Mouse (Mus musculus) small intestine, adult 2 months (tissue): ENCODE data around the gene Adcy2.

Source experiments
- CTCF ChIP-seq: fragments of 200-500 bp; IDR thresholded peaks from 2 replicates; pipeline ENCODE4 v1.5.1; 2012; ENCODE audit warnings: low read depth, mild to moderate bottlenecking, control low read depth, inconsistent platforms, low read length, moderate library complexity, mixed read lengths; ENCODE audit not compliant: insufficient replicate concordance, insufficient read length; ENCODE audit errors: extremely low read depth
- POLR2A ChIP-seq: fragments of 200-500 bp; IDR thresholded peaks from 2 replicates; pipeline ENCODE4 v1.6.1; 2012; ENCODE audit warnings: low read depth, mild to moderate bottlenecking, control low read depth, inconsistent platforms, low read length, moderate library complexity

- TF ChIP-seq CTCF (no peak), POLR2A (no peak)
Observed at GRCm38 (mm10) chr13:69036991-69037597, 37.8 kb upstream of the Adcy2 start.
